Mouse (Mus musculus) CH12.LX (cell line): ENCODE data around the gene Mkln1. TPM values are rescaled to one million over a fixed set of nuclear protein-coding genes. Genes with fewer than 3 reads are reported as not detected.

Experiments used
- DNase-seq: peaks from one replicate; pipeline ENCODE4 v3.0.0-alpha.2; 2013; ENCODE audit errors: extremely low read depth
- H3K27ac ChIP-seq: 2 replicates; pipeline ENCODE4 v1.5.1; 2012; ENCODE audit warnings: low read depth, mild to moderate bottlenecking, control low read depth, moderate library complexity; ENCODE audit not compliant: insufficient read depth
- H3K27me3 ChIP-seq: replicated peaks from 2 replicates; pipeline ENCODE3; 2012; ENCODE audit warnings: inconsistent platforms
- H3K36me3 ChIP-seq, 2 experiments: replicated peaks in 1 of 2; 2 replicates each; pipeline versions ENCODE3 to v1.6.1; 2012; ENCODE audit warnings: inconsistent platforms in 1 of 2, low read length in 1 of 2, mild to moderate bottlenecking in 1 of 2, mixed read lengths in 1 of 2, moderate library complexity in 1 of 2; ENCODE audit not compliant: control insufficient read depth in 1 of 2, insufficient read depth in 1 of 2
- H3K4me1 ChIP-seq, 2 experiments: 2 replicates each; pipeline ENCODE4 v1.6.1; 2012; ENCODE audit warnings: inconsistent platforms in 1 of 2, moderate library complexity in 1 of 2; ENCODE audit not compliant: insufficient read depth in 2 of 2, control insufficient read depth in 1 of 2
- H3K4me2 ChIP-seq: 2 replicates; pipeline ENCODE4 v1.6.1; 2012; ENCODE audit warnings: low read depth, mild to moderate bottlenecking, control low read depth; ENCODE audit not compliant: poor library complexity, insufficient read depth, severe bottlenecking
- H3K4me3 ChIP-seq, 3 experiments: fragments of 150-350 bp in 1 of 3; sonication (generic) in 1 of 3; replicated peaks in 1 of 3; 2 replicates each; pipeline versions ENCODE3 to v1.5.1; 2011 to 2012; ENCODE audit warnings: low read depth in 2 of 3, low read length in 2 of 3, mild to moderate bottlenecking in 2 of 3, moderate library complexity in 2 of 3, control low read depth in 1 of 3, improper control_type of control experiment in 1 of 3, inconsistent platforms in 1 of 3, mixed read lengths in 1 of 3; ENCODE audit not compliant: poor library complexity in 1 of 3
- H3K79me2 ChIP-seq: replicated peaks from 2 replicates; pipeline ENCODE4 v1.6.1; 2012; ENCODE audit warnings: mild to moderate bottlenecking, moderate library complexity; ENCODE audit not compliant: control insufficient read depth, poor library complexity, insufficient read depth, severe bottlenecking; ENCODE audit errors: extremely low read depth
- H3K9ac ChIP-seq: 2 replicates; pipeline ENCODE4 v1.6.1; 2012; ENCODE audit warnings: low read depth, mild to moderate bottlenecking, control low read depth, moderate library complexity; ENCODE audit not compliant: insufficient read depth
- H3K9me3 ChIP-seq: replicated peaks from 2 replicates; pipeline ENCODE3; 2012; ENCODE audit warnings: low read length, inconsistent platforms, mixed read lengths
- BHLHE40 ChIP-seq: IDR thresholded peaks from 2 replicates; pipeline ENCODE4 v1.6.1; 2011; ENCODE audit warnings: mild to moderate bottlenecking, low read depth, low read length, improper control_type of control experiment
- CHD1 ChIP-seq: IDR thresholded peaks from 2 replicates; pipeline ENCODE4 v1.6.1; 2012; ENCODE audit warnings: low read depth, low read length, improper control_type of control experiment, inconsistent platforms
- CHD2 ChIP-seq: IDR thresholded peaks from 2 replicates; pipeline ENCODE4 v1.6.1; 2011; ENCODE audit warnings: low read length, improper control_type of control experiment
- CTCF ChIP-seq, 2 experiments: IDR thresholded peaks in 1 of 2; conservative IDR thresholded peaks in 1 of 2; 2 replicates each; pipeline ENCODE4 v1.5.1; 2011 to 2012; ENCODE audit warnings: low read depth in 2 of 2, low read length in 2 of 2, improper control_type of control experiment in 1 of 2, inconsistent platforms in 1 of 2, mild to moderate bottlenecking in 1 of 2, moderate library complexity in 1 of 2
- EP300 ChIP-seq: IDR thresholded peaks from 2 replicates; pipeline ENCODE4 v1.6.1; 2011; ENCODE audit warnings: low read length, improper control_type of control experiment
- HCFC1 ChIP-seq: IDR thresholded peaks from 2 replicates; pipeline ENCODE4 v1.6.1; 2012; ENCODE audit warnings: low read depth, mild to moderate bottlenecking, inconsistent platforms, low read length, improper control_type of control experiment
- JUN ChIP-seq: IDR thresholded peaks from 2 replicates; pipeline ENCODE4 v1.6.1; 2011; ENCODE audit warnings: low read depth, mild to moderate bottlenecking, low read length, improper control_type of control experiment, moderate library complexity; ENCODE audit not compliant: insufficient read depth
- KAT2A ChIP-seq: IDR thresholded peaks from 2 replicates; pipeline ENCODE4 v1.6.1; 2012; ENCODE audit warnings: low read length, improper control_type of control experiment, inconsistent platforms; ENCODE audit not compliant: insufficient replicate concordance
- MAFK ChIP-seq: IDR thresholded peaks from 2 replicates; pipeline ENCODE4 v1.6.1; 2011; ENCODE audit warnings: low read length, improper control_type of control experiment; ENCODE audit not compliant: insufficient replicate concordance
- MAZ ChIP-seq: IDR thresholded peaks from 2 replicates; pipeline ENCODE4 v1.6.1; 2012; ENCODE audit warnings: low read depth, mild to moderate bottlenecking, inconsistent platforms, low read length, improper control_type of control experiment, moderate library complexity
- MEF2A ChIP-seq: IDR thresholded peaks from 2 replicates; pipeline ENCODE4 v1.6.1; 2014; ENCODE audit warnings: low read depth, mild to moderate bottlenecking, inconsistent platforms, low read length, improper control_type of control experiment, borderline replicate concordance
- MYC ChIP-seq: IDR thresholded peaks from 2 replicates; pipeline ENCODE4 v1.6.1; 2011; ENCODE audit warnings: low read depth, mild to moderate bottlenecking, improper control_type of control experiment, low read length
- NRF1 ChIP-seq: IDR thresholded peaks from 2 replicates; pipeline ENCODE4 v1.6.1; 2014; ENCODE audit warnings: low read depth, mild to moderate bottlenecking, inconsistent platforms, low read length, improper control_type of control experiment, moderate library complexity
- PAX5 ChIP-seq: IDR thresholded peaks from 2 replicates; pipeline ENCODE4 v1.6.1; 2012; ENCODE audit warnings: low read length, inconsistent platforms, mixed read lengths
- POLR2A ChIP-seq: IDR thresholded peaks from 2 replicates; pipeline ENCODE4 v1.6.1; 2011; ENCODE audit warnings: low read depth, mild to moderate bottlenecking, improper control_type of control experiment, low read length
- POLR2AphosphoS2 ChIP-seq: IDR thresholded peaks from 2 replicates; pipeline ENCODE4 v1.6.1; 2011; ENCODE audit warnings: low read depth, low read length, improper control_type of control experiment
- RCOR1 ChIP-seq: conservative IDR thresholded peaks from 2 replicates; pipeline ENCODE4 v1.6.1; 2012; ENCODE audit warnings: low read depth, mild to moderate bottlenecking, inconsistent platforms, low read length, improper control_type of control experiment
- TCF12 ChIP-seq: IDR thresholded peaks from 2 replicates; pipeline ENCODE4 v1.6.1; 2014; ENCODE audit warnings: low read depth, mild to moderate bottlenecking, inconsistent platforms, low read length, improper control_type of control experiment
- UBTF ChIP-seq: IDR thresholded peaks from 2 replicates; pipeline ENCODE4 v1.6.1; 2012; ENCODE audit warnings: low read depth, mild to moderate bottlenecking, inconsistent platforms, low read length, improper control_type of control experiment, moderate library complexity
- ZC3H11A ChIP-seq: IDR thresholded peaks from 2 replicates; pipeline ENCODE4 v1.6.1; 2012; ENCODE audit warnings: low read depth, mild to moderate bottlenecking, inconsistent platforms, low read length, improper control_type of control experiment
- dilution Hi-C: fragments of 300-500 bp; cut with MboI; formaldehyde crosslinking; loops from 2 replicates; pipeline ENCODE4 v1.14.3; 2020; ENCODE audit warnings: low sequenced_read_pairs; ENCODE audit not compliant: extremely low pct_unique_long_range_greater_than_20kb, extremely low pct_ligation_motif_present
- in situ Hi-C: fragments of 300-500 bp; cut with MboI; formaldehyde crosslinking; loops from 3 replicates; pipeline ENCODE4 v1.14.3; 2019; ENCODE audit warnings: low sequenced_read_pairs, low pct_ligation_motif_present, low pct_unique_long_range_greater_than_20kb, mixed read lengths
- polyA plus RNA-seq: library from polyadenylated mRNA; unstranded; fragments of >175 nt; gene quantifications from 2 replicates; pipeline ENCODE4 v1.2.1, GENCODE M21; 2012; ENCODE audit warnings: low read depth; ENCODE audit not compliant: insufficient read length
- total RNA-seq, 2 experiments: library from RNA; depleted of rRNA; stranded (reverse); fragments of 300-350 nt in 1 of 2; fragments of >200 nt in 1 of 2; gene quantifications; 2 replicates each; pipeline ENCODE4 v1.2.3; 2012 to 2014

Mkln1 gene
- total and polyA plus RNA-seq, 3 experiments = 79.6 to 127 (median 115) TPM

DNA sequence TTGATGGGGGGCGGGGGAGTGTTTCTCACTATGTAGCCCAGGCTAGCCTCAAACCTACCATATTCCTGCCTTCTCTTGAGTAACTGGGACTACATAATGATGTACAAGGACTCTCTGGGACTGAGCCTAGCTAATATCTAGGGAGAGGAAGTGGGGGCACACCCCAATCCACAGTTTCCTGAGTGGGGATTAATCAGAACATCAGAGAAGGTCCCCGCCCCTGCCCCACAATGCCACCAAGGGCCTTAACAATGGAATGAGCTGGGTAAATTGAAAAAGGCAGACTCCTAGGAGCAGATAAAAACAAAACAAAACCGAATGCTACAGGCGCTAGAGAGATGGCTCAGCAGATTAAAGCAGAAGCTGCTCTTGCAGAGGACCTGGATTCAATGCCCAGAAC, 138.7 kb downstream of the Mkln1 start:
- Histone ChIP-seq H3K4me2 (no peak overlapping the region), H3K27ac (no peak overlapping the region), H3K4me1 (0 out of 4 replicates have a peak, but pooled peaks cover 0 to 3% of the 10 kb centered on the region in 2 experiments), H3K9ac (no peak overlapping the region), H3K9me3 (peaks cover 2% of the 10 kb centered on the region), H3K79me2 (no peaks in the 10 kb centered on the region), H3K4me3 (no peak overlapping the region), H3K27me3 (peaks cover 26% of the 10 kb centered on the region), H3K36me3 (no peaks in the 10 kb centered on the region)
- DNase-seq = no peak
- in situ Hi-C loops = no loop called here
- TF ChIP-seq MAZ = no peak
- TF ChIP-seq UBTF = no peak
- TF ChIP-seq JUN = no peak
- no peak for TF ChIP-seq KAT2A
- no peak for TF ChIP-seq NRF1
- no peak for TF ChIP-seq RCOR1
- TF ChIP-seq PAX5 = no peak
- no peak for TF ChIP-seq MEF2A
- TF ChIP-seq MYC = no peak
- TF ChIP-seq MAFK = no peak
- no peak for TF ChIP-seq POLR2AphosphoS2
- TF ChIP-seq EP300 = no peak
- dilution Hi-C loops = no loop called here

DNA sequence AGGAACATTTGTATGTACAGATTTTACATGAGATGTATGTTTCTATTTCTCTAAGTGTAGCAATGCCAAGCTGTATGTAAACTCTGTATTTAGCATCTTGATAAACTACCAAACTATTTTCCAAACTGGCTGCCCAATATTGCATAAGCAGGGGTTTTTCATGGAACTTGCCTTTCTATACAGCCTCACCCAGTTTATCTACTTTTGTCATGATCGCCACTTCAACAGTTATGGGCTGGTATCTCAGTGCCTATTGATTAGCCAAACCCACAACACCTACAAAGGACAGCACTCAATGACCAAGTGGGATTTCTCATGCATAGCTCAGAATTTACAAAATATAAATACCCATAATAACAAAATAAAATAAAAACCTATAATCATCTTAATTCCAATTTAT, 139.6 kb downstream of the Mkln1 start:
- Histone ChIP-seq H3K4me3 (no peak overlapping the region), H3K4me1 (0 out of 4 replicates have a peak, but pooled peaks cover 0 to 3% of the 10 kb centered on the region in 2 experiments), H3K27me3 (peaks cover 35% of the 10 kb centered on the region), H3K27ac (no peak overlapping the region), H3K36me3 (no peaks in the 10 kb centered on the region), H3K4me2 (no peak overlapping the region), H3K9ac (no peak overlapping the region), H3K9me3 (peaks cover 2% of the 10 kb centered on the region), H3K79me2 (no peaks in the 10 kb centered on the region)
- TF ChIP-seq CHD1 (no peak), EP300 (no peak), CHD2 (no peak), NRF1 (no peak), MYC (no peak), CTCF (conservative IDR thresholded peaks at IDR 0.05 in 1 of 2, IDR thresholded peaks at IDR 0.05 in 1 of 2; ENCODE audit: low read depth in 2 of 2, low read length in 2 of 2) (no peak), TCF12 (no peak), RCOR1 (no peak), MAZ (no peak), POLR2A (no peak), BHLHE40 (no peak), HCFC1 (no peak), ZC3H11A (no peak)
- dilution Hi-C loops (no loop called here), in situ Hi-C loops (no loop called here)
- no peak for DNase-seq
